Mouse (Mus musculus): ENCODE results near the gene Nckap5. TPM values are rescaled to one million over a fixed set of nuclear protein-coding genes. Genes with fewer than 3 reads are reported as not detected.

The Nckap5 gene
- polyA plus RNA-seq, 1 experiment from 2014 or later: 6.9 TPM

GRCm38 (mm10) chr1:126496722-126497121, 333.9 kb downstream of the Nckap5 start:
- H3K4me1 ChIP-seq: peaks cover 14% of the 10 kb centered on the region
- no peaks in the 10 kb centered on the region for H3K36me3 ChIP-seq (replicated peaks)
- H3K27me3 ChIP-seq (replicated peaks; ENCODE audit: low read depth, poor library complexity, severe bottlenecking): peaks cover 28% of the 10 kb centered on the region
- 77% methylated on average over 7 of the region's 7 CpGs for WGBS
- no peak overlapping the region for H3K4me3 ChIP-seq
- H3K9me3 ChIP-seq: no peaks in the 10 kb centered on the region
- no peak for DNase-seq (ENCODE audit: low spot score)
- no peak overlapping the region for H3K27ac ChIP-seq (replicated peaks)

- peaks cover 50% of the 10 kb centered on the region for H3K27me3 ChIP-seq (replicated peaks; ENCODE audit: low read depth, poor library complexity, severe bottlenecking)
- peak overlapping the region; percentile 66 for H3K4me3 ChIP-seq
- peak; percentile 60 for DNase-seq (ENCODE audit: low spot score)
- no peaks in the 10 kb centered on the region for H3K36me3 ChIP-seq (replicated peaks)
- H3K4me1 ChIP-seq: peaks cover 26% of the 10 kb centered on the region
- H3K27ac ChIP-seq (replicated peaks): peak overlapping the region; percentile 84
- 6% methylated on average over 35 of the region's 35 CpGs for WGBS
- H3K9me3 ChIP-seq: no peaks in the 10 kb centered on the region
Observed at GRCm38 (mm10) chr1:126492206-126493071, 338.2 kb downstream of the Nckap5 start.

GRCm38 (mm10) chr1:126491412-126491811, 339.2 kb downstream of the Nckap5 start:
- no peaks in the 10 kb centered on the region for H3K9me3 ChIP-seq
- H3K4me1 ChIP-seq: peaks cover 26% of the 10 kb centered on the region
- no peak overlapping the region for H3K27ac ChIP-seq (replicated peaks)
- H3K36me3 ChIP-seq (replicated peaks): no peaks in the 10 kb centered on the region
- DNase-seq (ENCODE audit: low spot score): no peak
- no peak overlapping the region for H3K4me3 ChIP-seq
- H3K27me3 ChIP-seq (replicated peaks; ENCODE audit: low read depth, poor library complexity, severe bottlenecking): peaks cover 50% of the 10 kb centered on the region
- WGBS: 77% methylated on average over 5 of the region's 5 CpGs

- H3K4me3 ChIP-seq: no peak overlapping the region
- no peaks in the 10 kb centered on the region for H3K9me3 ChIP-seq
- no peaks in the 10 kb centered on the region for H3K36me3 ChIP-seq (replicated peaks)
- no peak for DNase-seq (ENCODE audit: low spot score)
- WGBS: 55% methylated on average over 6 of the region's 6 CpGs
- H3K27me3 ChIP-seq (replicated peaks; ENCODE audit: low read depth, poor library complexity, severe bottlenecking): peaks cover 45% of the 10 kb centered on the region
- H3K4me1 ChIP-seq: peaks cover 26% of the 10 kb centered on the region
- H3K27ac ChIP-seq (replicated peaks): no peak overlapping the region
Observed at GRCm38 (mm10) chr1:126490256-126490655, 340.3 kb downstream of the Nckap5 start.

GRCm38 (mm10) chr1:126484664-126485087, 345.9 kb downstream of the Nckap5 start:
- peaks cover 3% of the 10 kb centered on the region for H3K27me3 ChIP-seq (replicated peaks; ENCODE audit: low read depth, poor library complexity, severe bottlenecking)
- no peak overlapping the region for H3K4me3 ChIP-seq
- H3K36me3 ChIP-seq (replicated peaks): no peaks in the 10 kb centered on the region
- peaks cover 4% of the 10 kb centered on the region; the same call in 1 of the 2 replicates for H3K4me1 ChIP-seq
- no peaks in the 10 kb centered on the region for H3K9me3 ChIP-seq
- 88% methylated on average over 6 of the region's 6 CpGs for WGBS
- DNase-seq (ENCODE audit: low spot score): no peak
- no peak overlapping the region for H3K27ac ChIP-seq (replicated peaks)

GRCm38 (mm10) chr1:126483665-126484064, 346.9 kb downstream of the Nckap5 start:
- Histone ChIP-seq H3K27me3 (replicated peaks; ENCODE audit: low read depth, poor library complexity, severe bottlenecking) (no peaks in the 10 kb centered on the region; the same call in 1 of the 2 replicates), H3K4me3 (no peak overlapping the region), H3K4me1 (peaks cover 4% of the 10 kb centered on the region; the same call in 1 of the 2 replicates), H3K36me3 (replicated peaks) (no peaks in the 10 kb centered on the region), H3K27ac (replicated peaks) (no peak overlapping the region), H3K9me3 (no peaks in the 10 kb centered on the region)
- no peak for DNase-seq (ENCODE audit: low spot score)
- 82% methylated on average over 3 of the region's 3 CpGs for WGBS

GRCm38 (mm10) chr1:126481459-126482228, 349.0 kb downstream of the Nckap5 start:
- Histone ChIP-seq H3K4me1 (peaks cover 4% of the 10 kb centered on the region; the same call in 1 of the 2 replicates), H3K27me3 (replicated peaks; ENCODE audit: low read depth, poor library complexity, severe bottlenecking) (no peaks in the 10 kb centered on the region; the same call in 1 of the 2 replicates), H3K27ac (replicated peaks) (no peak overlapping the region), H3K9me3 (no peaks in the 10 kb centered on the region), H3K4me3 (no peak overlapping the region), H3K36me3 (replicated peaks) (no peaks in the 10 kb centered on the region)
- DNase-seq (ENCODE audit: low spot score): no peak
- 77% methylated on average over 7 of the region's 7 CpGs for WGBS

- Histone ChIP-seq H3K4me1 (peaks cover 3% of the 10 kb centered on the region; the same call in 1 of the 2 replicates), H3K27me3 (replicated peaks; ENCODE audit: low read depth, poor library complexity, severe bottlenecking) (no peaks in the 10 kb centered on the region), H3K27ac (replicated peaks) (no peak overlapping the region), H3K4me3 (no peak overlapping the region), H3K36me3 (replicated peaks) (no peaks in the 10 kb centered on the region), H3K9me3 (no peaks in the 10 kb centered on the region)
- 84% methylated on average over 5 of the region's 5 CpGs for WGBS
- no peak for DNase-seq (ENCODE audit: low spot score)
Observed at GRCm38 (mm10) chr1:126473044-126473443, 357.6 kb downstream of the Nckap5 start.

- no peaks in the 10 kb centered on the region for H3K36me3 ChIP-seq (replicated peaks)
- 63% methylated on average over 2 of the region's 2 CpGs for WGBS
- DNase-seq (ENCODE audit: low spot score): no peak
Observed at GRCm38 (mm10) chr1:126471419-126471818, 359.2 kb downstream of the Nckap5 start.

GRCm38 (mm10) chr1:126470883-126471282, 359.7 kb downstream of the Nckap5 start:
- Histone ChIP-seq H3K9me3 (no peaks in the 10 kb centered on the region), H3K27ac (replicated peaks) (no peak overlapping the region), H3K4me1 (peaks cover 3% of the 10 kb centered on the region; the same call in 1 of the 2 replicates), H3K4me3 (no peak overlapping the region), H3K36me3 (replicated peaks) (no peaks in the 10 kb centered on the region), H3K27me3 (replicated peaks; ENCODE audit: low read depth, poor library complexity, severe bottlenecking) (no peaks in the 10 kb centered on the region)
- no peak for DNase-seq (ENCODE audit: low spot score)
- WGBS: 79% methylated on average over 2 of the region's 2 CpGs

More at GRCm38 (mm10) chr1:126471419-126471818, 359.2 kb downstream of the Nckap5 start:
- Histone ChIP-seq H3K4me3 (no peak overlapping the region), H3K27me3 (replicated peaks; ENCODE audit: low read depth, poor library complexity, severe bottlenecking) (no peaks in the 10 kb centered on the region), H3K9me3 (no peaks in the 10 kb centered on the region), H3K4me1 (peaks cover 3% of the 10 kb centered on the region; the same call in 1 of the 2 replicates), H3K27ac (replicated peaks) (no peak overlapping the region)

GRCm38 (mm10) chr1:126469818-126470544, 360.6 kb downstream of the Nckap5 start:
- 80% methylated on average over 5 of the region's 5 CpGs for WGBS

More at GRCm38 (mm10) chr1:126469818-126470544, 360.6 kb downstream of the Nckap5 start:
- Histone ChIP-seq H3K27ac (replicated peaks) (no peak overlapping the region), H3K27me3 (replicated peaks; ENCODE audit: low read depth, poor library complexity, severe bottlenecking) (no peaks in the 10 kb centered on the region), H3K4me3 (no peak overlapping the region), H3K9me3 (no peaks in the 10 kb centered on the region), H3K4me1 (peaks cover 3% of the 10 kb centered on the region; the same call in 1 of the 2 replicates), H3K36me3 (replicated peaks) (no peaks in the 10 kb centered on the region)
- DNase-seq (ENCODE audit: low spot score): no peak
